Mouse (Mus musculus): Measurements from ENCODE around the gene Cradd. TPM values are rescaled to one million over a fixed set of nuclear protein-coding genes. Genes with fewer than 3 reads are reported as not detected.
A peak's percentile ranks its signal among the peaks of the same experiment; 100 is the strongest.

Cradd gene
- total RNA-seq, 2 experiments from 2014 or later = 7.4 TPM

DNA sequence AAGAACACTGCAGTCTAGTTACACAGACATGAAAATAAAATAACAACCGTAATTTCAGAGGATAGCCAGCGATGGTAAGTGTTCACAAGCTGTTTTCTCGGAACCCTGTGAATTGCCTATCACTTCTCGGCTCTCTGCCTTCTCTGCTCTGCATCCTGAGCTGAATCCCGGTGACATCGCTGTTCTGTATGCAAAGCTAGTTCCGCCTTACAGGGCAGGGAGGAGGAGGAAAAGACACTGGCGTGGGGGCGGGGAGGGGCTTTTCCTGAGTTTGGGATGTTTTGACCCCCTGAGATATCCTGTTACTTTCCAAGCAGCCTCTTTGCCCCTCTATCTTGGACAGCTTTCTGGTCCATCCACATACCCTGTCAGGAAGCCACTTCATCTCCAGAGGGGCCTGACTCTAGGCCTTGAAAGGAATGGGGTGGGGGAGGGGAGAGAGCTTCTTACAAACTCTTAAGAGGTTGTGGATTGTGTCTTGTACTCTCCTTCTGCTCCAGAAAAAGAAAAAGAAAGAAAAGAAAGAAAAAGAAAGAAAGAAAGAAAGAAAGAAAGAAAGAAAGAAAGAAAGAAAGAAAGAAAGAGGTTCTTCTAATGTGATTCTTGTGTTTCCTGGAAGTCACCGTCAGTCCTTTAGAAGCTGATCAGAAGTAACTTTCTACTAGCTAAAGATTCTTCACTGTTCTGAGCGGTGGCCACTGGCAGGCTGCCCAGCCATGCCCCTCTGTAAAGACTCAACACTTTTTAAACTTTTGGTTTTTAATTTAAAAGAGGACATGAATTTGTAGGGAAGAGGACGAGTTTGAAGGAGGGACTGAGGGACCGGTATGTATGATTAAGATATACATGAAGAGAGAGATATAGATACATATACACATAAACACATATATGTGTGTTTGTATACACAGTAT, 14.3 kb downstream of the Cradd start:
- no peak for DNase-seq
- intact Hi-C loops (cut with DNase I) = loop anchor here (10.0 kb wide), 1 partner anchor 305 kb away; no protein-coding TSS in a partner anchor

DNA sequence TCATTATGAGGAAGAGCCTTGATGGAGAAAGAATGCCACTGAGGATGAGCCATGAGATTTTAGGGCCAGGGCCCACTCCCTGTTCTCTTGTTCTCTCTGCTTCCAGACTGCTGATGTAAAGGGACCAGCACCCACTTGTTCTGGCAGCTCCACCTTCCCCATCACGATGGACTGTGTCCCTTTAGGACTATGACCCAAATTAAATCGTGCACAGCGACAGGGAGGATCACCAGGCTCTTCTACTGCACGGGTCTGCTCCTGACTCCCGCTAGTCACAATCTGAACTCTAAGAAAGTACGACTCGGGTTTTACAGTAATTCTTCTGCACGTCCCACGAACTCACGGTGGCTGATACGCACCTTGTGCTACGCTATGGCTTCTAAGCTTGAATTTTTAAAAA, 14.9 kb downstream of the Cradd start:
- intact Hi-C loops (cut with DNase I) = no loop called here
- no peak for DNase-seq

DNA sequence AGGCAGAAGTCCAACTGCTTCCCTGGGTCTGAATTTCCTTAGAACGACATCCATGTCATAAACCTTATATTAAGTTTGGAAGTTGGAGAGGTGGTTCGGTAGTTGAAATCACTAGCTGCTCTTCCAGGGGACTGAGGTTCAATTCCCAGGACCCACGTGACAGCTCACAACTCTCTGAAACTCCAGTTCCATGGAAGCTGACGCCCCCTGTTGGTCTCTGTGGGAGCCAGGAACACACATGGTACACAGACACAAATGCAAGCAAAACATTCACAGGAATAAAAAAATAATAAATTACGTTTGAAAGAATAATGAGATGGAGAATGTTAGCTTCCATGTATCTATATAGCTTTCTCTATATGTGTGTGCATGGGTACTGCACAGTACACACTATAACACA, 16.0 kb downstream of the Cradd start:
- DNase-seq = no peak
- intact Hi-C loops (cut with DNase I) = no loop called here

DNA sequence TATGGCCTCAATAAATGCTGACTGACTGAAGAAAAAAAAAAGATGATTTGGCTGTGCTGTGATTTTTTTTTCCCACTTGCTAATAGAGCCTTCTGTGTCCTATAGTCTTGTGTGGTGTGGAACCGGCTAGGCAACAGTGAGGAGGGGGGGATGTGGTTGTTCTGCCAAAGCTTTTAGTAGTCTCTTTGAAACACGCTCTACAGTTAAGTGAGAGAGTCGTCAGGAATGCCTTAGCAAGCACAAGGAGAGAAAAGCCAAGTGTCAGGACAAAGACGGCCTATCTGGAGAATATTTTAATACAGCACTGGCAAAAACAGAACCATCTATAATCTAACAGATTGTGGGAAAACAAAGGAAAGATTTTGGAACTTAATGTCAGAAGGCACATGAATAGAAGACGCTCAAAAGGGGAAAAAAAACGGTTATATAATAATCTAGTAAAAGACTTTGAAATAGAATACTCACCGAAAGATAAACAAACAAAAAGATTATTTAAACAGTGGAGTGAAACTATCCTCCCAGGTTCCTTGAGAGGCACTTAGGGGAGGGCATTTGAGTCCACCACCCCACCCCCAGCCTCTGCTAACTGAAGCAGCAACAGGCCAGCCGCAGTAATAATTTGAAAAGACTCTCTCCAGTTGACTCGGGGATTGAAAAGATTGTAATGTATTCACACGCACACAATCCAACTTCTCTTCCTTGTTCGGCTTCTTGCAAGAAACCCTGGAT, 16.9 kb downstream of the Cradd start:
- intact Hi-C loops (cut with DNase I) = no loop called here
- no peak for DNase-seq

DNA sequence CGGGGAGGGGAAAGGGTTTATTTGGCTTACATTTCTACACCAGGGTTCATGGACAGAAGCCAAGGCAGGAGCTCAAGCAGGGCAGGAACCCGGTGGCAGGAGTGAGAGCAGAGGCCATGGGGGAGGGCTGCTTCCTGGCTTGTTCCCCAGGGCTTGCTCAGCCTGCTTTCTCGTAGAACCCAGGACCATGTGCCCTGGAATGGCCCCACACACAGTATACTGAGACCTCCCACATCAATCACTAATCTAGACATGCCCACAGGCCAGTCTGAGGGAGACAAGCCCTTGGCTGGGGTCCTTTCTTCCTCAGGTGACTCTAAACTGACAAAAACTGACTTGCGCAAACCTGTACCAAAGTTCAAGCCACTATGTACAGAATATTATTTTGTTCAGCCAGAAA, 19.7 kb downstream of the Cradd start:
- intact Hi-C loops (cut with DNase I) = no loop called here
- no peak for DNase-seq

DNA sequence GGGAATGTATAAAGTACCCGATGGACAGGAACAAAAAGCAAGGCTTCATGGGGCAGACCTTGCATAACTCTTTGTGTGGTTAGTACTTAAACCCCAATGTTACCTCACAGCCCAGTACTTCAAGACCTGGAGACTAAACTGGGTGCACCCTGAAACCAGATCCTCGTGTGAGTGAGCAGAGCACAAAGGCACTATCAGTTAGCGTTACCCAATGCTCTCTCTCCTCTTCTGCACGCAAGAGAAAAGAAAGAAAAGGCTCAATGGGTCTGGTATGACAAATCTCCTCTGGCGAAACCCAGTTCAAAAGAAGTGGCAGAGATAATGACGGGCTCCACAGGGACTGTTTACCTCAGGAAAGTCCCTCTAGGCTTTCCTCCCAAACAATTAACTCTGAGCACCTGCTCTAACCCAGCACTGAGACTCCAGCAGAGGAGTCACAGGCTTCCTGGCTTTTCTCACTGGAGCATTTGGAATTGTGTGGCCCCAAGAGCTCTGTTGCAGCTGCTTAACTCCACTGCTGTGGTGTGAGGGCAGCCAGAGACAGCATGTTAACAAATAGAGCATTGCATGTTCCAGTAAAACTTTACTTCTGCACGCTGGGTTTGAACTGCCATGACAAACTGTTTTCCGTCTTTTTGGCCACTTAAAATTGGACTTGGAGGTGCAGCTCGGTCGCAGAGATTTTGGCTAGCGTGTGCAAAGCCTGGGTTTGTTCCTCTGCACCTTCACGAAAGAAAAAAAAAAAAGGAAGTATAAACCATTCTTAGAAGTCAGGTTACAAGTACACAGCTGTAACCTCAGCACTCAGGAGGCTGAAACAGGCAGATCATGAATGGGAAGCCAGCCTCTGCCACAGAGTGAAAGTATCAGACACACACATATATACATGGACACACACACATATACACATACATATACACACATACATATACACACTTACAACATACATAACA, 21.4 kb downstream of the Cradd start:
- intact Hi-C loops (cut with DNase I) = no loop called here
- no peak for DNase-seq

DNA sequence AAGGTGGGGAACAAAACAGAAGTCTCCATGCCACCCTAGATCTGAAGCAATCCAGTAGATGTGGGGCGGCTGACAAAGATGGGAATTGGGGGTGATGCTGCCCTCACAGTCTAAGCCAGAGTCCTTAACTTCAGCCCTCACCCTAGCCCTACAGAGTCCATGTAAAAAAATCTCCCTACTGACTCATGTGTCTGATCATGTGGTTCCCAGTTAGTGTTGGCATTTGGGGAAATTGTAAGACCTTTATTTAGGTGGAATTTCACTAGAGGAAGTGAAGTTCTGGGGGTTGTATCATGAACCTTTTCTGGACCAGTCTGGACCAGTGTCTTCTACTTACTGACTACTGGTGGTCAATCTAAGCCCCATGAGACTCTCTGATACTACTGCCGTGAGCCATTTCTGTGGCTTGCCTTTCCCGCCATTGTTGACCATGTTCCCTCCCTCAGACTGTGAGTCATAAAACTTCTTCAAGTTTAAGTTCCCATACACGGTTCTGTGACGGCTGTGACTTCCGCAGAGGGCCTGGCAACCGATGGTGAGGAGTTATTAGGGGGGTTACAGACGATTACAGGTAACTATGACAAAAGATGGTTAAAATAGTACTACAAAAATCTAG, 23.6 kb downstream of the Cradd start:
- no peak for DNase-seq
- intact Hi-C loops (cut with DNase I) = no loop called here

DNA sequence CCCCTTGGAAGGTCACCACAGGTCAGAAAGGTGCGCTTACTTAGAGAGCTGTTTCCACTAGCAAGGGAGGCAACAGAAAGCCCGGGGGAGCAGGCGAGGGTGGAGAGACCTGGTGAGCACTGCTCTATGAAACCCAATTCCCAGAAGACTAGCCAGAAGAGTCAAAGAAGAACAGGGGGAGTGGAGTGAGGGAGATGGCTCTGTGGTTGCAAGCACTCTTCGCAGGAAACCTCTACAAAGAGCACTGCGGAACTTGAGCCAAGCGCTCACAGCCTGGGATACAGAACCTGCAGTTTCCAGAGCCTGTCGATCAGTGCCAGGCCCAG, 24.2 kb downstream of the Cradd start:
- intact Hi-C loops (cut with DNase I) = no loop called here
- DNase-seq = no peak

DNA sequence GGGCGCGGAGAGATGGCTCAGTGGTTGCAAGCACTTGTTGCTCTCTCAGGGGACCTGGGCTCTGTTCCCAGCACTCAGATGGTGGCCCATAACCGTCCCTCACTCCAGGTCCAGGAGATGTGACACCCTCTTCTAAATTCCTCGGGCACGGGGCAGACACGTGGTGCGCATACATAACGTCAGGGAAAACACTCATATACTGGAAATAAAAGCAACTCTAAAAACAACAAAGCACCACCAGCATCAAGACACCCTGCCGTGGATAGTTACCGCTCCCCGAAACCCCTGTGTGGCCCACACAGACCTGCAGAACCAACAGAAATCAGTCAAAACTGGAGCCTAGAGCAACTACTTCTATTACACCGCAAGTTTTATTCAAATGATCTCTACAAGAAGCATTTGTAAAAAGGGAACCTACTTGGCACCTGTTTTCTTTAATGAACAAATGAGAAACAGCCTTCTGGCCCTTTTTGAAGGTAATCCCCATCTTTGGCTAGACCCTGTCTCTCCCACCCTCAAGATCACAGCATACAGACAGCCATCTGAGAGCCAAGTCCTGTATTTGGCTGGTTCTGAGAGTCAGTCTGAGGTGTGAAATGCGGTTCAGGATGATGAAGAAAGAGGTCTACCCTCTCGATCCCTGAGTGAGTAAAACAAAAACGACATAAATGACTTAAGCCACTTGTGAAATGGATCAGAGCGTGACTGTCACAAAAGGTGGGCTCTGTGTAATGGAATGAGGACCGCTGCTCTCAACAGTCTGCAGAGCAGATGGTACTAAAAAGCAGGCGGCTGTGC, 24.7 kb downstream of the Cradd start:
- intact Hi-C loops (cut with DNase I) = no loop called here
- DNase-seq = no peak

DNA sequence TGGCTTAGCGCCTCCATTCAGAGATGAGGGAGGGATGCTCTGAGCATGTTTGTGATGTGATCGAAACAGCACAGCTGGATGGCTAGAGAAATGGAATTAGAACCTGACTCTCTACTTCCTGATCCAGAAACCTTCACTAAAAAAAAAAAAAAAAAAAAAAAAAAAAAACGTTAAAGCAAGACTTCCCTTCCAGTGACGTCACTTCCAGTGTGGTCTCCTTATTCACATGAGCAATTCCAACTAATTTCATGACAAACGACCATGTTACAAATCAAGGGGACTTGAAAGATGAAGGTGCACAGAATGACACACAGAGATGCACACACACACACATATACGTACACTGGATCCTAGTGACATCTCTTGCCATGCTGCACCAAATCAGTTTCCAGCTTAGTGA, 25.4 kb downstream of the Cradd start:
- DNase-seq = no peak
- intact Hi-C loops (cut with DNase I) = no loop called here

DNA sequence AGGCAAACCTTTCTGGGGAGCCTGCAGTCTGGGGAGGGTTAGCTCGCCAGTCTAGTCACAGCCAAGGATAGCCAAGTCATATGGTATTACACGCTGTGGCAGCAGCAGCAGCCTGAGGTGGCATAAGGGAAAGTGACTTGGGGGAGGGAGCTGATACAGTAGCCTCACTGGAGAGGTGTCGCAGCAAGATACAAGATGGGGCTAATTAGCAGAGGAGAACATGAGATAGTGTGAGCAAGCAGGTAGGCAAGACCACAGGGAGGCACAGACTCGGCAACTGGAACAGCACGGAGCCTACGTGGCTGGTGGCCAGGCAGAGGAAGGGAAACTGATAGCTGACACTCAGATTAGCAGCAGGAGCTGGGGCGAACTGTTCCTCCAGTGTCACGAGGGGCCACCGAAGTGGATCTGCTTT, 26.2 kb downstream of the Cradd start:
- intact Hi-C loops (cut with DNase I) = no loop called here
- peak; percentile 37 for DNase-seq

DNA sequence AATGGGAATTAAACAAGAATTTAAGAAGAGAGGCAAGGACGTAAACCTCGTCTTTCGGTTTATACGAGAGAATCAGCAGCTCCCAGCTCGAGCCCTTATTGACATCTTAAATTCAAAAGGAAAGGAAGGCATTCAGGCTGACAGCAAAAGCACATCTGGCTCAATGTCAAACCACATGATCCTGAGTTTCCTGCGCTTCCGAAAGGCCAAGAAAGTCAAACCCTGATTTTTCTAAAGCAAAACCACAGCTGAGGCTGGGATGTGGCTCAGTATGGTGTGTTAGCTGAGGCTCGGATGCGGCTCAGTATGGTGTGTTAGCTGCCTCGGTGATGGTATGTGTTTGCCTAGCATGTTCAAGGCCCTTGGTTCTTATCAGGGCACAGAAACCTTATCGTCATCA, 26.9 kb downstream of the Cradd start:
- intact Hi-C loops (cut with DNase I) = no loop called here
- no peak for DNase-seq

DNA sequence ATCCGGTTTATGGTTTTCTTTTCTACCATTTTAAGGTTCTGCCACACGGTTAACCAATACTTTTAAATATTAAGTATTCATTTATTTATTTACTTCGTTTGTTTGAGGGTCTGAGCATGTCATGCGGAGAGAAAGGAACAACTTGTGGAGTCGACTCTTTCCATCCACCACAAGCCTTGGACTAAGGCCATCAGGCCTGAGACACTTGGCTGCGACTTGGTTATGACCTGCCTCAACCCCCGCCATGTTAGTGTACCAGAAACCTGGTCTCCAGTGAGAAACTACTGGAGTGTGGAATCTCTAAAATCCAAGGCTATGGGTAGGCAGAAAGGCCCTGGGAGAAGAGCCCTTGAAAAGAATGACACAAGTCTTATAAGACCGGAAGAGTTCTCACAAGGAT, 30.7 kb downstream of the Cradd start:
- DNase-seq = no peak
- intact Hi-C loops (cut with DNase I) = no loop called here

DNA sequence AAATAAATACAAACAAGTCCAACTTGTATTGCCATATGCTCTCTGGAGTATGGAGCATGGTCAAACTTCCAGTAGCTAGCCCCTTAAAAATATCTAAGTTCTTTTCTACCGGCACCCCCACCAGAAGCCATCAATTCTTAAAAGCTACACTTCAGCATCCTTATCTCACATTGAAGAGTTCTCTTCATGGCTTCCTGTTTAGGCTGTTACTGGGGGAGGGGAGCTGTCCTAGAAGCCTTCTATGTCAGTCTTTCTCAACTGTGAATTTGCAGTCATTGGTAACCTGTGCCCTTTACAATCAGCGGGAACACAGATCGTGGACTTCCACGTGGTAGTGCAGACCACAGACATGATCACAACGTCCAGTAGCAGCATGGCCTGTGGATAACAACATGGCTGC, 31.7 kb downstream of the Cradd start:
- intact Hi-C loops (cut with DNase I) = no loop called here

DNA sequence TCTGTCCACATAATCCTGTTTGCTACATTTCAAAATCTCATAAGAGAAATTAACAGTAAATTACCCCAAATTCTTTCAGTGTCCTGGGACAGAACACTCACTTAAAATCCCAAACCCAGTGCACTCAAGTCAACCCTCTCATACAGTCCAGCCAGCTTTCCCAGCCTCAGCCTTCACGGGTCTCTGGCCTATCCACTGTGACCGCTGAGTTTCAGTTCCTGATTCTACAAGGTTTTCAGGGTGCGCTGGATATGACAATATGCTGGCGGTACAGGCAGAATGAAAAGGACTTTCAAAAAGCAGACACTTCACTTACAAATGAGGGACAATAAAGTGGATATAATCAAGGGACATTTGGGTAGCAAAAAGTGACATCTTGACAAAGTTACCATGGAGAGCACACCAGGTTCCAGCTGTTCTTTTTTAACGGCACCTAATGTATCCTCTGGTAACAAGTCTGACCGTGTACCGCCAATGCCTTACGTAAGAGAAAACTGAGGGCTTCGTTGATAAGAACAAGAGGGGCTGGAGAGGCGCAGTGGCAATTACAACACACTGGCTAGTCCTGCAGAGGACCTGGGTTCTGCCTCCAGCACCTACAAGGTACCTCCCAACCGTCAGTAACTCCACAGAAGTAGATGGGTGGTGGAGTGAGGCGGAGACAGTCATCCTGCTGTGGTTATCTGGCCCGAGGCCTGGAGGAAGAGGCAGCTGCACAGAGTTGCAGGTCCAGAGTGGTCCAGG, 32.6 kb downstream of the Cradd start:
- intact Hi-C loops (cut with DNase I) = no loop called here
- DNase-seq = no peak

More for the DNA sequence above, 31.7 kb downstream of the Cradd start:
- DNase-seq = no peak

DNA sequence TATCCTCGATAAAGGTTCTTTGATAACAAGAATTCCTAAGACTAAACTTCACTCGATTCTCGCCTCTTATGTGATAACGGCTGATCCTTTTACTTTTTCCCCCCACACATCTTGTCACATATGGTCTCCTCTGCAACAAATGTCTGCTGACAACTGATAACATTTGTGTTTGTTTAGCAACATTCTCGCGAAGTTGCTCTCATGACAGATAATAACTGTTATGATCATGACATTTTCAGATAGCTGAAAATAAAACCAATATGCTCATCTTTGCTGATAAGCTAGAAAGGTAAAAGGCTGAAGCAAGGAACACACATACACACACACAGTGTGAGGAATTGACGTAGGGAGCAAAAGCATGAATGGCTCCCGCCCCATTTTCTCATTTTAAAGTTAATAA, 34.1 kb downstream of the Cradd start:
- intact Hi-C loops (cut with DNase I) = no loop called here
- DNase-seq = no peak

DNA sequence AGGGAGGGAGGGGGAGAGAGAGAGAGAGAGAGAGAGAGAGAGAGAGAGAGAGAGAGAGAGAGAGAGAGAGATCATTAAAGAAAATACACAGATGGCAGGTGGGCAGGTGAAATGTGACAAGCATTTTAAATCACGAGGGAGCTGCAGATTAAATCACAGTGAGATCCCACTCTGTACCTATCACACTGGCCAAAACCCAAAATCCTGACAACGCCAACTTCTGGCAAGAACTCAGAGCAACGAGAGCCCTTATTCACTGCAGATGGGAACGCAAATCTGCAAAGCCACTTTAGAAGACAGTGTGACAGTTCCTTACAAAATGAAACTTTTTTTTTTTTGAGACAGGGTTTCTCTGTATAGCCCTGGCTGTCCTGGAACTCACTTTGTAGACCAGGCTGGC, 35.7 kb downstream of the Cradd start:
- DNase-seq = no peak

DNA sequence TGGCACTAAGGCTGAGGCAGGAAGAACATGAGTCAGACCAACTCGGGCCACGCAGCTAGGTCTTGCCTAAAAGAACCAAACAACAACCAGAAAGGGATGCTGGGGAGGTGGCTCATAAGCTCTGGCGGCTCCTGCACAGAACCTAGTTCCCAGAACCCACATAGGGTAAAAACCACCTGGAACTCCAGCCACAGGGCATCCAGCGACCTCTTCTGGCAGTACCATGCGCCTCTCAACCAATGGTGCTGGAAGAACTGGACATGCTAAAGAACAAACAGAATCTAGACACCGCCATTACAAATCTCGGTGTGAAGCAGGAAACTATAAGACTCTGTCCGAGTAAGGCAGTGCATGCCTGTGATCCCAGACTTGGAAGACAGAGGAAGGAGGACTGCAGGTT, 36.6 kb downstream of the Cradd start:
- intact Hi-C loops (cut with DNase I) = no loop called here
- no peak for DNase-seq

More for the DNA sequence above, 35.7 kb downstream of the Cradd start:
- intact Hi-C loops (cut with DNase I) = no loop called here

DNA sequence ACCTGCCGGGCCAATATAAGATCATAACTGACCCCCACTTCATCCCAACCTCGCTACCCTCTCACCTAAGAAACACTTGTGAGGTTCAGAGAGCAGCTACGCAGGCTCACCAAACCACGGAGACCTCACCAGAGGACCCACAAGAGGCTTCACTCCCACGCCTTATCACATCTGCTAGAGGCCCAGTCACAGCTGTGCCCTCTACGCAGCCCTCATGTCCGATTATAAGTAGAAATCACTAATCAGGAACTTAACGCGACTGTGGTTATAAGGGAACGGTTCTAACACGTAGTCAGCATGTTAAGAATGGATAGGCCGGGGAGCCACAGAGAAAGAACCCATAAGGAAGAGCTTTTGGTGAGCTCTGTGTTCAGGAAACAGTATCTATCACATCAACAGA, 40.5 kb downstream of the Cradd start:
- intact Hi-C loops (cut with DNase I) = no loop called here
- DNase-seq = no peak

All from left cerebral cortex, postnatal 4 days (tissue).